Mouse (Mus musculus): ENCODE measurements around the gene 1110008P14Rik. TPM values are rescaled to one million over a fixed set of nuclear protein-coding genes. Genes with fewer than 3 reads are reported as not detected.
A peak's percentile ranks its signal among the peaks of the same experiment; 100 is the strongest.

1110008P14Rik gene
- total and polyA plus RNA-seq, 3 experiments, result 24.3 to 32.4 (median 27.8) TPM

DNA sequence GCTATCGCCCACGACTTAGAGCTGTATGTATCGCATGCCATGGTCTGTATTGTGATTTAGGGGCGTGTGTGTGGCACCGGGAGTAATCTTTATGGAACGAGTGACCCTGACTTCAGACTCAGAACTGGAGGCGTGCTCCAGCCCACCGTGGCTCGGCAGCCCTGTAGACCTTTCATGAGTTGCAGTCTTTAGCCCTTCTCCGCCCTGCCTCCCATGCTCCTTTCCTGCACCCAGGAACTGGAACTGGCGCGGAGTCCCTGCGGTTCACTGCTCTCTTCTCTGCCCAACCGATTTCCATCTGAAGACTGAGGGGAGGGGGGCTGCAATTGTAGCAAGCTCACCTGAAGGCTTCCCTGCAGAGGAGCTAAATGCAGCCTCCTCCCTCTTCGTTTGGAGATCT, 15.0 kb upstream of the 1110008P14Rik start:
- Histone ChIP-seq H3K4me3 (replicated peaks in 1 of 3; ENCODE audit: low read depth in 2 of 3, low read length in 2 of 3, poor library complexity in 1 of 3) (peak overlapping the region; percentile 77 to 92 (median 82)), H3K4me2 (ENCODE audit: insufficient read depth, low read depth, poor library complexity, severe bottlenecking) (peak overlapping the region; percentile 76), H3K27me3 (replicated peaks) (peaks cover 19% of the 10 kb centered on the region), H3K36me3 (replicated peaks in 1 of 2; ENCODE audit: control insufficient read depth in 1 of 2, insufficient read depth in 1 of 2, low read length in 1 of 2) (peaks cover 14 to 31% of the 10 kb centered on the region in 2 experiments), H3K79me2 (replicated peaks; ENCODE audit: control insufficient read depth, extremely low read depth, insufficient read depth, poor library complexity, severe bottlenecking) (no peaks in the 10 kb centered on the region), H3K4me1 (ENCODE audit: control insufficient read depth in 1 of 2, insufficient read depth in 2 of 2) (peaks cover 7 to 14% of the 10 kb centered on the region in 2 experiments; a peak in 3 of 4 replicates), H3K9ac (ENCODE audit: insufficient read depth, low read depth) (peak overlapping the region; percentile 74), H3K9me3 (replicated peaks; ENCODE audit: low read length) (peaks cover 4% of the 10 kb centered on the region), H3K27ac (ENCODE audit: insufficient read depth, low read depth) (no peak overlapping the region)
- no peak for DNase-seq (ENCODE audit: extremely low read depth)
- TF ChIP-seq MAFK (IDR thresholded peaks at IDR 0.05; ENCODE audit: insufficient replicate concordance, low read length), result no peak
- no peak for TF ChIP-seq MXI1 (IDR thresholded peaks at IDR 0.05; ENCODE audit: low read depth, low read length)
- TF ChIP-seq POLR2A (IDR thresholded peaks at IDR 0.05; ENCODE audit: low read depth, low read length), result no peak
- no peak for TF ChIP-seq IRF4 (IDR thresholded peaks at IDR 0.05; ENCODE audit: low read depth, low read length)
- no peak for TF ChIP-seq TCF12 (IDR thresholded peaks at IDR 0.05; ENCODE audit: low read depth, low read length)
- TF ChIP-seq ZC3H11A (IDR thresholded peaks at IDR 0.05; ENCODE audit: low read depth, low read length), result no peak
- TF ChIP-seq POLR2AphosphoS2 (IDR thresholded peaks at IDR 0.05; ENCODE audit: low read depth, low read length), result no peak
- no peak for TF ChIP-seq ZNF384 (IDR thresholded peaks at IDR 0.05; ENCODE audit: low read depth, low read length)
- no peak for TF ChIP-seq RAD21 (IDR thresholded peaks at IDR 0.05; ENCODE audit: low read depth, low read length)
- no peak for TF ChIP-seq ZMIZ1 (IDR thresholded peaks at IDR 0.05; ENCODE audit: low read depth, low read length)
- no peak for TF ChIP-seq TBP (conservative IDR thresholded peaks at IDR 0.05; ENCODE audit: low read depth, low read length)
- TF ChIP-seq MAZ (IDR thresholded peaks at IDR 0.05; ENCODE audit: low read depth, low read length), result no peak
- no peak for TF ChIP-seq USF2 (conservative IDR thresholded peaks at IDR 0.05; ENCODE audit: low read depth, low read length)
- dilution Hi-C loops (cut with MboI; ENCODE audit: extremely low pct_ligation_motif_present, extremely low pct_unique_long_range_greater_than_20kb, low sequenced_read_pairs) (no loop called here), in situ Hi-C loops (cut with MboI; ENCODE audit: low pct_ligation_motif_present, low pct_unique_long_range_greater_than_20kb, low sequenced_read_pairs) (loop anchor here (5.0 kb wide), 1 partner anchor 166 kb away; no protein-coding TSS in a partner anchor)

- peak; percentile 95 for DNase-seq (ENCODE audit: extremely low read depth)
- dilution Hi-C loops (cut with MboI; ENCODE audit: extremely low pct_ligation_motif_present, extremely low pct_unique_long_range_greater_than_20kb, low sequenced_read_pairs) (no loop called here), in situ Hi-C loops (cut with MboI; ENCODE audit: low pct_ligation_motif_present, low pct_unique_long_range_greater_than_20kb, low sequenced_read_pairs) (loop anchor here (5.0 kb wide), 1 partner anchor 166 kb away; no protein-coding TSS in a partner anchor)
- Histone ChIP-seq H3K4me2 (ENCODE audit: insufficient read depth, low read depth, poor library complexity, severe bottlenecking) (peak overlapping the region; percentile 76), H3K4me3 (replicated peaks in 1 of 3; ENCODE audit: low read depth in 2 of 3, low read length in 2 of 3, poor library complexity in 1 of 3) (peak overlapping the region; percentile 77 to 92 (median 82)), H3K4me1 (ENCODE audit: control insufficient read depth in 1 of 2, insufficient read depth in 2 of 2) (peaks cover 7 to 14% of the 10 kb centered on the region in 2 experiments; a peak in 3 of 4 replicates), H3K36me3 (replicated peaks in 1 of 2; ENCODE audit: control insufficient read depth in 1 of 2, insufficient read depth in 1 of 2, low read length in 1 of 2) (peaks cover 8 to 26% of the 10 kb centered on the region in 2 experiments), H3K27me3 (replicated peaks) (peaks cover 23% of the 10 kb centered on the region), H3K27ac (ENCODE audit: insufficient read depth, low read depth) (peak overlapping the region; percentile 50), H3K79me2 (replicated peaks; ENCODE audit: control insufficient read depth, extremely low read depth, insufficient read depth, poor library complexity, severe bottlenecking) (no peaks in the 10 kb centered on the region), H3K9me3 (replicated peaks; ENCODE audit: low read length) (peaks cover 4% of the 10 kb centered on the region), H3K9ac (ENCODE audit: insufficient read depth, low read depth) (peak overlapping the region; percentile 74)
- TF ChIP-seq GABPA (IDR thresholded peaks at IDR 0.05; ENCODE audit: insufficient replicate concordance, low read depth, low read length) (no peak), POLR2AphosphoS2 (IDR thresholded peaks at IDR 0.05; ENCODE audit: low read depth, low read length) (no peak), BHLHE40 (IDR thresholded peaks at IDR 0.05; ENCODE audit: low read depth, low read length) (no peak), UBTF (IDR thresholded peaks at IDR 0.05; ENCODE audit: low read depth, low read length) (peak; percentile 50; the same call in 1 of the 2 replicates), ZC3H11A (IDR thresholded peaks at IDR 0.05; ENCODE audit: low read depth, low read length) (no peak), MYC (IDR thresholded peaks at IDR 0.05; ENCODE audit: low read depth, low read length) (no peak), POLR2A (IDR thresholded peaks at IDR 0.05; ENCODE audit: low read depth, low read length) (peak; percentile 69), ZNF384 (IDR thresholded peaks at IDR 0.05; ENCODE audit: low read depth, low read length) (no peak), NRF1 (IDR thresholded peaks at IDR 0.05; ENCODE audit: low read depth, low read length) (peak; percentile 78), CHD2 (IDR thresholded peaks at IDR 0.05; ENCODE audit: low read length) (no peak), MXI1 (IDR thresholded peaks at IDR 0.05; ENCODE audit: low read depth, low read length) (peak; percentile 87; the same call in 1 of the 2 replicates), PAX5 (IDR thresholded peaks at IDR 0.05; ENCODE audit: low read length) (no peak), E2F4 (IDR thresholded peaks at IDR 0.05; ENCODE audit: insufficient replicate concordance, low read depth, low read length) (no peak), JUN (IDR thresholded peaks at IDR 0.05; ENCODE audit: insufficient read depth, low read depth, low read length) (no peak), USF2 (conservative IDR thresholded peaks at IDR 0.05; ENCODE audit: low read depth, low read length) (no peak), JUND (conservative IDR thresholded peaks at IDR 0.05; ENCODE audit: low read depth, low read length) (no peak), NELFE (IDR thresholded peaks at IDR 0.05; ENCODE audit: low read depth, low read length) (no peak), SIN3A (IDR thresholded peaks at IDR 0.05; ENCODE audit: low read length) (peak; percentile 98), ZKSCAN1 (IDR thresholded peaks at IDR 0.05; ENCODE audit: borderline replicate concordance, low read depth, low read length) (no peak), TBP (conservative IDR thresholded peaks at IDR 0.05; ENCODE audit: low read depth, low read length) (0 out of 2 replicates have a peak, but pooled peaks have one; percentile 20), ZMIZ1 (IDR thresholded peaks at IDR 0.05; ENCODE audit: low read depth, low read length) (peak; percentile 68; the same call in 1 of the 2 replicates), TCF12 (IDR thresholded peaks at IDR 0.05; ENCODE audit: low read depth, low read length) (0 out of 2 replicates have a peak, but pooled peaks have one; percentile 18), HCFC1 (IDR thresholded peaks at IDR 0.05; ENCODE audit: low read depth, low read length) (peak; percentile 35), CTCF (conservative IDR thresholded peaks at IDR 0.05 in 1 of 2, IDR thresholded peaks at IDR 0.05 in 1 of 2; ENCODE audit: low read depth in 2 of 2, low read length in 2 of 2) (no peak; a peak in 1 of 4 replicates)
Measured at GRCm38 (mm10) chr2:32395946-32396621, 14.3 kb upstream of the 1110008P14Rik start.

Data from CH12.LX (cell line).